ENCODE assay signal across 11 mouse cellular contexts in the genomic region with DNA sequence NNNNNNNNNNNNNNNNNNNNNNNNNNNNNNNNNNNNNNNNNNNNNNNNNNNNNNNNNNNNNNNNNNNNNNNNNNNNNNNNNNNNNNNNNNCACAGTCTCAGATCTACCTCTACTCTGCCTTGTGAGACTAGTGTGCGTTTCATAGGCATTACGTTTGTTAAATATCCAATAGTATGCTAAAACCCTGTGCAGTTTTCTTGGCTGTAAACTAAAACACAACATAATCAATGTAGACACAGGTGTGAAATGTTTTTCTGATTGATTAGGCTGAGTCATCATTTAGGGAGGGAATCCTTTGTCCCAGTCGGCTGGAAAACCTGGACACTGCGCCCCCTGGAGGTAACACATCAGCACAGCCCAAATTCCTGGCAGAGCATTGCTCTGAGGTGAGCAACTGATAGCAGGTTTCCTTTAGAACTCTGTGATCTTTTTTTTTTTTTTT. TPM values are rescaled to one million over a fixed set of nuclear protein-coding genes. Genes with fewer than 3 reads are reported as not detected.
DNase-seq lines count a peak whose midpoint lies in the region; ATAC-seq and TF ChIP-seq lines count a peak whose summit lies in the region.
"Had no signal": no experiment of that assay in that cellular context is flagged by ENCODE, and none has a peak within 500 bp of the region (broad histone marks: within the 10 kb centered on the region; RNA-seq: fewer than 3 reads in every experiment).

No protein-coding gene starts in this region.

- H3K79me3 ChIP-seq in C2C12 (ENCODE audit: low read depth): no peaks in the 10 kb centered on the region

- no peak overlapping the region for H3K4me3 ChIP-seq in left cerebral cortex, adult 2 months
- H3K4me3 ChIP-seq in C2C12 (ENCODE audit: insufficient read depth, poor library complexity, severe bottlenecking): no peak overlapping the region
- no peak overlapping the region for H3K4me3 ChIP-seq in forebrain, embryonic 13.5 days
- H3K4me3 ChIP-seq: forebrain, embryonic 10.5 days; lung, embryonic 15.5 days had no signal

- H3K27me3 ChIP-seq in C2C12 (ENCODE audit: control insufficient read depth, insufficient read depth, insufficient read length): no peaks in the 10 kb centered on the region
- no peaks in the 10 kb centered on the region for H3K27me3 ChIP-seq in forebrain, embryonic 13.5 days
- H3K27me3 ChIP-seq: lung, embryonic 15.5 days had no signal

- intact Hi-C loops in left cerebral cortex, adult 2 months (cut with DNase I): no loop called here
- intact Hi-C loops in left cerebral cortex, postnatal 10 days (cut with DNase I): no loop called here

- no peak overlapping the region for H3K4me2 ChIP-seq in forebrain, embryonic 13.5 days
- H3K4me2 ChIP-seq: lung, embryonic 15.5 days had no signal

- H3K9ac ChIP-seq in forebrain, embryonic 13.5 days: no peak overlapping the region
- H3K9ac ChIP-seq: lung, embryonic 15.5 days had no signal

- peak; percentile 36 for TF ChIP-seq CTCF in left cerebral cortex, adult 2 months (IDR thresholded peaks at IDR 0.05)
- peak; percentile 23 for TF ChIP-seq CTCF in C2C12 (IDR thresholded peaks at IDR 0.05; ENCODE audit: control insufficient read depth, insufficient read depth, insufficient read length)

- H3K79me2 ChIP-seq in C2C12 (ENCODE audit: control insufficient read depth, insufficient read depth): no peaks in the 10 kb centered on the region

- H3K36me3 ChIP-seq in C2C12 (ENCODE audit: control insufficient read depth, insufficient read depth): no peaks in the 10 kb centered on the region
- H3K36me3 ChIP-seq in forebrain, embryonic 13.5 days (ENCODE audit: poor library complexity, severe bottlenecking): no peaks in the 10 kb centered on the region
- H3K36me3 ChIP-seq: forebrain, embryonic 10.5 days; lung, embryonic 15.5 days had no signal

- 65% methylated on average over 4 of the region's 4 CpGs for WGBS in forebrain, embryonic 13.5 days

- H3K9me3 ChIP-seq in forebrain, embryonic 13.5 days (replicated peaks): no peaks in the 10 kb centered on the region
- H3K9me3 ChIP-seq: forebrain, embryonic 10.5 days; lung, embryonic 15.5 days had no signal

- no peak overlapping the region for H3K27ac ChIP-seq in left cerebral cortex, adult 2 months
- H3K27ac ChIP-seq in forebrain, embryonic 13.5 days: no peak overlapping the region
- H3K27ac ChIP-seq: forebrain, embryonic 10.5 days; lung, embryonic 15.5 days had no signal

- H3ac ChIP-seq in C2C12 (ENCODE audit: control insufficient read depth, insufficient read length, low read depth): no peak overlapping the region

- peak; percentile 29 for DNase-seq in adrenal gland, postnatal 25 days
- DNase-seq in adrenal gland, adult 18-20 months (ENCODE audit: low spot score in 2 of 2): no peak
- no peak for DNase-seq in left cerebral cortex, adult 2 months (ENCODE audit: extremely low spot score in 1 of 2, low spot score in 2 of 2)
- DNase-seq in left cerebral cortex, postnatal 10 days (ENCODE audit: extremely low spot score in 1 of 2, low spot score in 2 of 2): no peak
- DNase-seq in frontal cortex, adult 2 months (ENCODE audit: extremely low spot score in 1 of 2, low spot score in 1 of 2): no peak
- DNase-seq: cerebellum, adult 8-10 months had no signal

- no peaks in the 10 kb centered on the region for H3K4me1 ChIP-seq in forebrain, embryonic 13.5 days
- H3K4me1 ChIP-seq: lung, embryonic 15.5 days had no signal

- ATAC-seq in erythroblast, adult 5-6 weeks (replicated peaks; ENCODE audit: low FRiP score, poor library complexity, severe bottlenecking): peak; percentile 66; the same call in 1 of the 2 replicates
- no peak for ATAC-seq in forebrain, embryonic 13.5 days

TF ChIP-seq in C2C12, 6 proteins besides CTCF, POLR2A, EP300 and RAD21:
- TF ChIP-seq FOSL1 (IDR thresholded peaks at IDR 0.05; ENCODE audit: insufficient read depth, low read length, poor library complexity, severe bottlenecking) (no peak), MYOG (IDR thresholded peaks at IDR 0.05; ENCODE audit: control insufficient read depth, extremely low read depth, insufficient read length) (no peak), USF1 (IDR thresholded peaks at IDR 0.05; ENCODE audit: low read depth) (no peak), CEBPB (IDR thresholded peaks at IDR 0.05; ENCODE audit: low read depth) (no peak), MAX (IDR thresholded peaks at IDR 0.05) (no peak), MYOD1 (IDR thresholded peaks at IDR 0.05; ENCODE audit: control insufficient read depth, insufficient read length, low read depth) (no peak)

RNA-seq across cellular contexts. Expression of a gene that starts 48.2 kb away (rescaled TPM):
- total RNA-seq in adrenal gland, postnatal 25 days (2021): 14.7 and 21.3 TPM in 2 replicates
- 10 to 100 TPM; 11.1 to 17.2 TPM for total RNA-seq in adrenal gland, adult 18-20 months (2021)
- total RNA-seq in left cerebral cortex, adult 2 months (2021): 10 to 100 TPM; 11.8 to 12.6 TPM
- total RNA-seq in left cerebral cortex, postnatal 10 days (2021): 10 to 100 TPM; 11.0 to 15.2 TPM
- 2.4 TPM for polyA plus RNA-seq in C2C12 (2012; fragmentation: generic; extraction: Trizol)
- 40.0 and 40.1 TPM in 2 replicates for total RNA-seq in erythroblast, adult 5-6 weeks (2015; ENCODE audit: low replicate concordance)
- total RNA-seq in erythroblast, adult 5-6 weeks (2017; ENCODE audit: low replicate concordance): 67.2 and 89.1 TPM in 2 replicates
- polyA plus RNA-seq in frontal cortex, adult 2 months (2012; rRNA removed): 10.8 and 12.8 TPM in 2 replicates
- polyA plus RNA-seq in forebrain, embryonic 13.5 days (2015; fragmentation: Nextera tagmentation; extraction: Ambion mirVana): 14.5 and 15.2 TPM in 2 replicates
